Mouse (Mus musculus): ENCODE data around the gene Atp9a. TPM values are rescaled to one million over a fixed set of nuclear protein-coding genes. Genes with fewer than 3 reads are reported as not detected.

Gene Atp9a
- polyA plus RNA-seq, 1 experiment from 2014 or later: 85.0 TPM

GRCm38 (mm10) chr2:168728045-168728444 is 14.2 kb downstream of the Atp9a start:
- no peak overlapping the region for H3K4me2 ChIP-seq (ENCODE audit: low read length)
- H3K9me3 ChIP-seq (ENCODE audit: control insufficient read depth, low read length): no peaks in the 10 kb centered on the region
- ATAC-seq: no peak
- peaks cover 17% of the 10 kb centered on the region for H3K4me1 ChIP-seq (ENCODE audit: control insufficient read depth, insufficient read depth, low read depth, low read length)
- no peaks in the 10 kb centered on the region for H3K27me3 ChIP-seq (replicated peaks; ENCODE audit: control insufficient read depth, insufficient read depth, low read length)
- no peak overlapping the region for H3K9ac ChIP-seq (ENCODE audit: low read depth, low read length)
- H3K27ac ChIP-seq (ENCODE audit: low read depth, low read length): no peak overlapping the region
- H3K36me3 ChIP-seq (ENCODE audit: control insufficient read depth, insufficient read depth, low read length): no peaks in the 10 kb centered on the region
- 88% methylated on average over 12 of the region's 12 CpGs for WGBS
- no peak overlapping the region for H3K4me3 ChIP-seq (ENCODE audit: low read length)

GRCm38 (mm10) chr2:168726007-168726406 is 16.2 kb downstream of the Atp9a start:
- Histone ChIP-seq H3K4me3 (ENCODE audit: low read length) (no peak overlapping the region), H3K9ac (ENCODE audit: low read depth, low read length) (no peak overlapping the region), H3K36me3 (ENCODE audit: control insufficient read depth, insufficient read depth, low read length) (no peaks in the 10 kb centered on the region), H3K27ac (ENCODE audit: low read depth, low read length) (no peak overlapping the region), H3K4me2 (ENCODE audit: low read length) (0 out of 2 replicates have a peak overlapping the region, but pooled peaks have one; percentile 7), H3K9me3 (ENCODE audit: control insufficient read depth, low read length) (no peaks in the 10 kb centered on the region), H3K4me1 (ENCODE audit: control insufficient read depth, insufficient read depth, low read depth, low read length) (peaks cover 10% of the 10 kb centered on the region), H3K27me3 (replicated peaks; ENCODE audit: control insufficient read depth, insufficient read depth, low read length) (no peaks in the 10 kb centered on the region)
- WGBS: 30% methylated on average over 6 of the region's 6 CpGs
- ATAC-seq: peak; percentile 73

GRCm38 (mm10) chr2:168721313-168721712 is 20.9 kb downstream of the Atp9a start:
- H3K36me3 ChIP-seq (ENCODE audit: control insufficient read depth, insufficient read depth, low read length): no peaks in the 10 kb centered on the region
- no peaks in the 10 kb centered on the region for H3K9me3 ChIP-seq (ENCODE audit: control insufficient read depth, low read length)
- H3K4me2 ChIP-seq (ENCODE audit: low read length): no peak overlapping the region
- H3K9ac ChIP-seq (ENCODE audit: low read depth, low read length): no peak overlapping the region
- H3K4me1 ChIP-seq (ENCODE audit: control insufficient read depth, insufficient read depth, low read depth, low read length): peaks cover 10% of the 10 kb centered on the region
- H3K4me3 ChIP-seq (ENCODE audit: low read length): no peak overlapping the region
- H3K27me3 ChIP-seq (replicated peaks; ENCODE audit: control insufficient read depth, insufficient read depth, low read length): no peaks in the 10 kb centered on the region
- no peak overlapping the region for H3K27ac ChIP-seq (ENCODE audit: low read depth, low read length)
- no peak for ATAC-seq
- 84% methylated on average over 14 of the region's 14 CpGs for WGBS

- WGBS: 58% methylated on average over 4 of the region's 4 CpGs
- H3K4me2 ChIP-seq (ENCODE audit: low read length): no peak overlapping the region
- no peaks in the 10 kb centered on the region for H3K36me3 ChIP-seq (ENCODE audit: control insufficient read depth, insufficient read depth, low read length)
- ATAC-seq: no peak
- no peaks in the 10 kb centered on the region for H3K27me3 ChIP-seq (replicated peaks; ENCODE audit: control insufficient read depth, insufficient read depth, low read length)
- H3K9ac ChIP-seq (ENCODE audit: low read depth, low read length): no peak overlapping the region
- H3K4me1 ChIP-seq (ENCODE audit: control insufficient read depth, insufficient read depth, low read depth, low read length): peaks cover 6% of the 10 kb centered on the region
- no peak overlapping the region for H3K4me3 ChIP-seq (ENCODE audit: low read length)
- no peak overlapping the region for H3K27ac ChIP-seq (ENCODE audit: low read depth, low read length)
- H3K9me3 ChIP-seq (ENCODE audit: control insufficient read depth, low read length): no peaks in the 10 kb centered on the region
These were observed 22.5 kb downstream of the Atp9a start for GRCm38 (mm10) chr2:168719742-168720141.

- no peaks in the 10 kb centered on the region for H3K27me3 ChIP-seq (replicated peaks; ENCODE audit: control insufficient read depth, insufficient read depth, low read length)
- H3K36me3 ChIP-seq (ENCODE audit: control insufficient read depth, insufficient read depth, low read length): no peaks in the 10 kb centered on the region
- H3K9ac ChIP-seq (ENCODE audit: low read depth, low read length): no peak overlapping the region
- no peak for ATAC-seq
- H3K4me1 ChIP-seq (ENCODE audit: control insufficient read depth, insufficient read depth, low read depth, low read length): peaks cover 6% of the 10 kb centered on the region
- H3K4me2 ChIP-seq (ENCODE audit: low read length): no peak overlapping the region
- H3K4me3 ChIP-seq (ENCODE audit: low read length): no peak overlapping the region
- H3K27ac ChIP-seq (ENCODE audit: low read depth, low read length): no peak overlapping the region
- H3K9me3 ChIP-seq (ENCODE audit: control insufficient read depth, low read length): no peaks in the 10 kb centered on the region
- WGBS: 68% methylated on average over 10 of the region's 10 CpGs
These were observed 23.5 kb downstream of the Atp9a start for GRCm38 (mm10) chr2:168718735-168719134.

GRCm38 (mm10) chr2:168718267-168718666 is 23.9 kb downstream of the Atp9a start:
- Histone ChIP-seq H3K27me3 (replicated peaks; ENCODE audit: control insufficient read depth, insufficient read depth, low read length) (no peaks in the 10 kb centered on the region), H3K4me3 (ENCODE audit: low read length) (no peak overlapping the region), H3K36me3 (ENCODE audit: control insufficient read depth, insufficient read depth, low read length) (no peaks in the 10 kb centered on the region), H3K4me2 (ENCODE audit: low read length) (no peak overlapping the region), H3K9ac (ENCODE audit: low read depth, low read length) (no peak overlapping the region), H3K9me3 (ENCODE audit: control insufficient read depth, low read length) (no peaks in the 10 kb centered on the region), H3K27ac (ENCODE audit: low read depth, low read length) (no peak overlapping the region), H3K4me1 (ENCODE audit: control insufficient read depth, insufficient read depth, low read depth, low read length) (peaks cover 6% of the 10 kb centered on the region)
- 69% methylated on average over 2 of the region's 2 CpGs for WGBS
- ATAC-seq: peak; percentile 21; the same call in 1 of the 2 replicates

GRCm38 (mm10) chr2:168712199-168713176 is 29.7 kb downstream of the Atp9a start:
- WGBS: 74% methylated on average over 20 of the region's 20 CpGs
- Histone ChIP-seq H3K4me3 (ENCODE audit: low read length) (no peak overlapping the region), H3K4me1 (ENCODE audit: control insufficient read depth, insufficient read depth, low read depth, low read length) (peaks cover 5% of the 10 kb centered on the region; the same call in 1 of the 2 replicates), H3K36me3 (ENCODE audit: control insufficient read depth, insufficient read depth, low read length) (peaks cover 9% of the 10 kb centered on the region), H3K9ac (ENCODE audit: low read depth, low read length) (peak overlapping the region; percentile 1; the same call in 1 of the 2 replicates), H3K9me3 (ENCODE audit: control insufficient read depth, low read length) (no peaks in the 10 kb centered on the region), H3K27me3 (replicated peaks; ENCODE audit: control insufficient read depth, insufficient read depth, low read length) (no peaks in the 10 kb centered on the region), H3K4me2 (ENCODE audit: low read length) (no peak overlapping the region), H3K27ac (ENCODE audit: low read depth, low read length) (no peak overlapping the region)
- no peak for ATAC-seq

- no peaks in the 10 kb centered on the region for H3K9me3 ChIP-seq (ENCODE audit: control insufficient read depth, low read length)
- H3K27ac ChIP-seq (ENCODE audit: low read depth, low read length): no peak overlapping the region
- H3K36me3 ChIP-seq (ENCODE audit: control insufficient read depth, insufficient read depth, low read length): peaks cover 15% of the 10 kb centered on the region
- H3K4me2 ChIP-seq (ENCODE audit: low read length): no peak overlapping the region
- ATAC-seq: 0 out of 2 replicates have a peak, but pooled peaks have one; percentile 22
- H3K27me3 ChIP-seq (replicated peaks; ENCODE audit: control insufficient read depth, insufficient read depth, low read length): no peaks in the 10 kb centered on the region
- H3K9ac ChIP-seq (ENCODE audit: low read depth, low read length): no peak overlapping the region
- 91% methylated on average over 3 of the region's 3 CpGs for WGBS
- H3K4me3 ChIP-seq (ENCODE audit: low read length): no peak overlapping the region
- H3K4me1 ChIP-seq (ENCODE audit: control insufficient read depth, insufficient read depth, low read depth, low read length): peaks cover 5% of the 10 kb centered on the region; the same call in 1 of the 2 replicates
These were observed 31.2 kb downstream of the Atp9a start for GRCm38 (mm10) chr2:168710979-168711378.

- H3K36me3 ChIP-seq (ENCODE audit: control insufficient read depth, insufficient read depth, low read length): peaks cover 22% of the 10 kb centered on the region
- 49% methylated on average over 9 of the region's 9 CpGs for WGBS
These were observed 34.4 kb downstream of the Atp9a start for GRCm38 (mm10) chr2:168707766-168708165.

More at GRCm38 (mm10) chr2:168707766-168708165, 34.4 kb downstream of the Atp9a start:
- Histone ChIP-seq H3K4me3 (ENCODE audit: low read length) (no peak overlapping the region), H3K4me2 (ENCODE audit: low read length) (no peak overlapping the region), H3K27me3 (replicated peaks; ENCODE audit: control insufficient read depth, insufficient read depth, low read length) (no peaks in the 10 kb centered on the region), H3K9me3 (ENCODE audit: control insufficient read depth, low read length) (no peaks in the 10 kb centered on the region), H3K9ac (ENCODE audit: low read depth, low read length) (no peak overlapping the region), H3K27ac (ENCODE audit: low read depth, low read length) (no peak overlapping the region), H3K4me1 (ENCODE audit: control insufficient read depth, insufficient read depth, low read depth, low read length) (peaks cover under 1% of the 10 kb centered on the region; the same call in 1 of the 2 replicates)
- no peak for ATAC-seq

Measured in hindbrain, embryonic 16.5 days (tissue).